ENCODE assay signal across 17 mouse cellular contexts in genomic region chr13:13960211-13960610, GRCm38 (mm10).
"Had no signal": no experiment of that assay in that cellular context is flagged by ENCODE, and none has a peak within 500 bp of the region (broad histone marks: within the 10 kb centered on the region; RNA-seq: fewer than 3 reads in every experiment).

No protein-coding gene starts in this region.

- DNase-seq: kidney, postnatal 25 days; layer of hippocampus, adult 9-11 months; liver; lung, adult 18-20 months; lung, postnatal 10 days; lung, postnatal 4 days; midbrain, embryonic 14.5 days; thymus, postnatal 25 days had no signal

- H3K9me3 ChIP-seq: limb, embryonic 10.5 days; limb, embryonic 13.5 days; liver, embryonic 12.5 days; liver, embryonic 15.5 days; lung, embryonic 15.5 days had no signal

- H3K27ac ChIP-seq: kidney, postnatal 0 days; layer of hippocampus, adult 2 months; limb, embryonic 10.5 days; limb, embryonic 13.5 days; liver, embryonic 12.5 days; liver, embryonic 15.5 days; lung, embryonic 15.5 days; stomach, postnatal 0 days had no signal

- H3K4me3 ChIP-seq: layer of hippocampus, adult 2 months; limb, embryonic 10.5 days; limb, embryonic 13.5 days; liver, embryonic 12.5 days; liver, embryonic 15.5 days; lung, embryonic 15.5 days had no signal

- H3K4me2 ChIP-seq: limb, embryonic 13.5 days; liver, embryonic 12.5 days; liver, embryonic 15.5 days; lung, embryonic 15.5 days; midbrain, embryonic 11.5 days had no signal

- H3K27me3 ChIP-seq: limb, embryonic 13.5 days; liver, embryonic 12.5 days; liver, embryonic 15.5 days; lung, embryonic 15.5 days had no signal

- H3K36me3 ChIP-seq: lung, embryonic 15.5 days had no signal

- H3K9ac ChIP-seq: limb, embryonic 13.5 days; liver, embryonic 12.5 days; liver, embryonic 15.5 days; lung, embryonic 15.5 days had no signal

- ATAC-seq: liver, embryonic 12.5 days had no signal
